Mouse (Mus musculus): Measurements from ENCODE around the gene 2010109A12Rik.
A peak's percentile ranks its signal among the peaks of the same experiment; 100 is the strongest.

2010109A12Rik gene

GRCm38 (mm10) chr5:93206109-93207005 lies at the start of gene 2010109A12Rik, which contains the start of gene Ccni:
Gene 2010109A12Rik (plus strand): TSS chr5:93206518.
Gene Ccni (minus strand): TSS chr5:93206495.
- DNase-seq = peak; percentile 97

DNA sequence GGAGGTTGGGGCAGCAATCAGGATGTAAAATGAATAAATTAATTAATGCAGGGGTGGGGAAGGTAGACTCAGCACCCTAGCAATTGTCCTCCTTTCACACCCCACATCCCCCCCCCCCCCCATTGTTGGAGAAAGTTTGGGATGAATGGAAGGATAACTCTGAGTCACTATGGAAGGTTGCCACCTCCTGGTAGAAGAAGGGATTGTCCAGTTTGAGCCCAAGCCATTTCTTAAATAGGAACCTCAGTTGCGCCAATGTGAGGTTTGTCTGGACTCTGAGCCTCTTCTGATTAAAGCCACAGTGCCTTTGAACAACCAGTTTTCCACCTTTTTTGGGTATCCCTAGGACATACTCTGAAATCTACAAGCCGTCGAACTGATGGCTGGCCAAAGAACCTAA lies 42.8 kb upstream of the 2010109A12Rik start:
- peak; percentile 80 to 82 for DNase-seq

DNA sequence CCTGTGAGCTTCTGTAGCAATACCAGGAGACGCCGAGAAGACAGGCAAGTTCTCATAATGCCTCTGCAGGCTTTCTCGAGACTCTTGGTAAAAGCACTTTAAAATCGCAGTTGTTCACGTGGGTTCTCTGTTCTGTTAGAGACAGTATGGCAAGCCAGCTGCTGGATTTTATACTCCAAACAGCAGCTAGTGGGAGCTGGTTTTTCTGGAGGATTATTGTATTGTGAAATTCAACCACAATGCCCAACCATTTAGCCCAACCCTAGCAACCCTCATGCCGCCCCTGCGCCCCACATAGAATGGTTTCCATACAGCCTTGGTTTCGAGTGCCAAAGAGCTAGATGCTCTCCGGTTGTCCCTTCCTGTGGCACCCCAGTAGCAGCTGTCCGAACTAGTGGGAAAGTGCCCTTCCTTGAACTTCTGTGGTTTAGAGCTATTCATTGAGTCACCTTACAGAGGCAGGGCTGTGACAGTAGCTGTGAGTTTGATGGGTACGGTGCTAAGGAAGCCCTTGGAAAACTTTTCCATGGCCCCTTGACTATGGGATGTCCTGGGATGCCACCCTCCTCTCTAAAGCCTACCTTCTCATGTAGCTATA lies 38.3 kb upstream of the 2010109A12Rik start:
- no peak for DNase-seq

GRCm38 (mm10) chr5:93168654-93169053 lies 37.7 kb upstream of the 2010109A12Rik start:
- DNase-seq = no peak

- no peak for DNase-seq
These were observed 34.9 kb upstream of the 2010109A12Rik start for GRCm38 (mm10) chr5:93171420-93171819.

DNA sequence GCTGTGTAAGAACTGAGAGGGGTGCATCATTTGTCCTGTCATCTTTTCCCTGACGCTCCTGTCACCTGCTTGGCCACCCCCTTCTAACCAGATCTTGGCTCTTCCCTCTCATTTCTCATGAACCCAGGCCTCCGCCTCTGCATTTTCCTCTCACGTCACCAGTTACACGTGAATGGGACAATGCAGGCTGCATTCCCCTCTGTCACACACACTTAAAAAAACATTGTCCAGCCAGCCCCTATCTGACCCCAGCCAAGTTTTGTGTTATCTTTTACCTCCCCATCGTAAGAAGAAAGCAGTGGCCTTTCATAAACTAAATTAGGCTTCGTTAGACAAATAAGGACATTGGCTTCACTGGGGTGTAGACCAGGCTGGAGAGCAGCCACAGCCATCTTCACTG lies 33.8 kb upstream of the 2010109A12Rik start:
- no peak for DNase-seq

DNA sequence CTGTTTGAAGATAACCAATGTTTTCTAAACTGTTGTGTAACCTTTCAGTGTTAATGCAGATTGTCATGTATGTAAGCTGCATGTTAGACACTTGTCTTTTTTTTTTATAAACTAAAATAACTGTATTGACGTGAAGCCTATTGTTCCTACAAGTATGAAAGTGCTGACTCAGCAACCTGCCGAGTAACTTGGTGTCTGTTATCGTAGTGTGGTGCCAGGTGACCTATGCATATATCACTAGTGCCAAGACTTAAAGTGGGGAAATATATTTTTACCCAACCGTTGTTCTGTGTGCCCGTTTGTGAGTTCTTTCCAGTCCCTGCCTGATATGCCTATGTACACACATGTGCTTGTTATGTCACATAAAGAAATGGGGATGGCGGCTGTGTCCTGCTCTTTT lies 31.6 kb upstream of the 2010109A12Rik start:
- DNase-seq = no peak

DNA sequence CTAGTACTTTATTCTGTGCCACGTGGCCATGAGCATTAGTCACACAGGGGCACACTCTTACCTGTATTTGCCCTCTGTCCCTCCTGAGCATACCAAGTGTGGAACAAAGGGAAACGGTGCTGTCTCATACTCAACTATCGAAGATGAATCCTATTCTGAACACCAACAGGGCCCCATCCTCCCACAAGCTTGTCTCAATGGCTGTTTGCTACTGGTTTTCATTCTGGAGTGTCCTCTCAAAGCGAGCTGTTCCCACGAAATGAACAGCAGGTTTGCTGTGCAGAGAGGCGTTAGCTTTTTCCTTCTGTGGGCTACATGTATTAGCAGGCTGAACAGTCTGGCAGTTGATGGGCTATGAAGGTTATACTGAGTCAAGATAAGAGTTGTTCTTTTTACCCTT lies 27.7 kb upstream of the 2010109A12Rik start:
- no peak for DNase-seq

GRCm38 (mm10) chr5:93180252-93180651 lies 26.1 kb upstream of the 2010109A12Rik start:
- peak in 1 of 2 experiments; percentile 40 for DNase-seq

- DNase-seq = no peak
These were observed 23.0 kb upstream of the 2010109A12Rik start for GRCm38 (mm10) chr5:93183311-93183710.

- no peak for DNase-seq
These were observed 21.8 kb upstream of the 2010109A12Rik start for GRCm38 (mm10) chr5:93184548-93184947.

GRCm38 (mm10) chr5:93189607-93190006 lies 16.7 kb upstream of the 2010109A12Rik start:
- peak; percentile 36 to 43 for DNase-seq

DNA sequence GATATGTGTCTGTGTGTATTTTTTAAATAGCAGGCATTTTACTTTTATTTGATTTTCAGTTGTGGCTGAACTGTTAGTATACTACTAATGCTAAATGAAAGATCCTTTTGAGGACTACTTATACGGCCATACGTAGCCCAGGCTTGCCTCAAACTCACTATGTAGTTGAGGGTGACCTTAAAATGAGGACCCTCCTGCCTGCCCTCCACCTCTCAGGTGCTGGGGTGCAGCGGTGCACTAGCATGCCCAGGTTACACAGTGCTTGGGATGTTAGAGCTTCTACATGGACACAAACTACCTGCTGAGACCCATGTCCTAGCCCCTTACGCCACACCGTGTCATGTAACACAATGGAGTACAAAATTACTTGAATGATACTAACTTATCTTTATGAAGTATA lies 15.9 kb upstream of the 2010109A12Rik start:
- no peak for DNase-seq

DNA sequence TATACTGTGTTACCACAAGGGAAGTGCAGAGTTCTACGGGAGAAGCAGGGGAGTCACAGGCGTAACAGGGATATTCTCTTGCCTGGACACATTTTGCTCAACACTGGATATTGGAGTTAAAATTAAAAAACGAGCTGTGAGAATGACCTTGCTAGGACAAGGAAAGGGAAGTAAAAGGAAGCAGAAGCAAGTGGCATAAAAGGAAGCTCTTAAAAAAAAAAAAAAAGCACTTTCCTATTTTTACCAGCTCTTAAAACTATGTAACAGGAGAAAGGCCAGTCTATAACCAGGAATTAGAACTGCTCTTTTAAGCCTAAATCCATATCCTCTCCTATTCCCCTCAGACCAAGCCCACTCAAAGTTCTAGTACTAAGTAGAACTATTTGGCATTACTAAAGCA lies 8.1 kb upstream of the 2010109A12Rik start:
- no peak for DNase-seq

DNA sequence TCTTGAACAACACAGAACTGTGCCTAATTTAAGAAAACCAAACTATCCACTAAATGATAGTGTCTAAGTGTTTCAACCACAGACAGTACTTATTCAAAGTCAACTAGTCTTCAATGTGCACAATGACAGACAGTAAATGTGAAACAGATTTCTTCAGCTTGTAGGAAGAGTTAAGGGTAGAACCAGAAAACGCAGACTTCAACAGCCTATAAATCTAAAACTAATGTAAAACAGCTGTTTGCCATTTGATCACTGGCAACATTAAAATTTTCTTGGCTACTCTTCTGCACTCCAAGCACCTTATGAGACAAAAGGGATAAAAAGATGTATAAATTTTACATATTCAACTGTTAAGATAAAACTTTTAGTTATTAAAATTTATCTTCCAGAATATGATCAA lies 5.1 kb upstream of the 2010109A12Rik start:
- DNase-seq = no peak

DNA sequence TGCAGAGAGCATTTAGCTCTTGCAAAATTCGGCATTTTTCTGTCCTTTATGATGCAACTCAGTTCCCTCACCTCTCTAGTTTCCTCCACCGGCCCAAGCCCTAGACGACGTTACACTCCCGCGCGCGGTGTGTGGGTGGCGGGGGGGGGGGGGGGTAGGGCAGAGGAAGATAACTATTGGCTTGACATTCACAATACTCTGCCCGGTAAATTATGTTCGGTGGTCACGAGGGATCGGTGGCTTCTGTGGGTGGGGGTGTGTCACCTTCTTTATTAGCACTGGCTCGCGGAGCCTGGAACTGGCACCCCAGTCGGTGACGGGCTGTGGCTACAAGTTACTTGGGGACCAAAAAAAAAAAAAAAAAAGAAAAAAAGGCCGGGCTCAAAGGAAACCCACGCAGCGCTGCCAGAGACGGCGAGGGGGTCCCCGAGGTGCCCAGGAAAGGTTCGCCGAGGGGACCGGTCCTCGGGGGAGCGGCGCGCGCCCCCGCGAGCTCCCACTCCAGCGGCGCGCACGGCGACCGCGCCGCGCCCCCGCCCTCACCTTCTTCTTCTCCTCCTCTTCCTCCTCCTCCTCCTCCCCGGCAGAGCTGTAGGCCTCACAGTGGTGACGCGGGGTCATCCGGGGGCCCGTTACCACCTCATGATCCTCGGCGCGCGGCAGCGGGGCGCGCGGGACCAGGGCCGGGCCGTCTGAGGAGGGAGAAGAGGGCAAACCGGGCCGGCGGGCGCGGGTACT lies 778 bp upstream of the 2010109A12Rik start:
- DNase-seq = peak; percentile 69 to 70

- DNase-seq = peak; percentile 73 to 79
These were observed 659 bp downstream of the 2010109A12Rik start for GRCm38 (mm10) chr5:93207006-93207348.

DNA sequence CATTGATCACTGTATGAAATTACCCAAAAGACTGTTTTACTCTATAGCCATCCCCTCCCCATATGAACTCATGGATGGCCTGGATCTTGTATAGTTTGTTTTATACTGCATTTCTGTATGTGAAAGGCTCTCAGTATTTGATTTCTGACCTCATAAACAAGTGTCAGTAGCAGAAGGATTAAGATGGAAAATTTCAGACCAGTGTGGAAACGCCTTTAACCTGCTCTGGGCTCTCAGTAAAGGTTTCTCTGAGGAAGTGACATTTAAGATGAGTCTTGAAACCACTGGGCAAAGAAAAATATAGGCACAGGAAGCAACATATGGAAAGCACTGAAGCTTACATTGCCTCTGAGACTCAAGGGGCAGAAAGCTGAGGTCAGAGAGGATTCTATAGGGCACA lies 1.2 kb downstream of the 2010109A12Rik start:
- no peak for DNase-seq

DNA sequence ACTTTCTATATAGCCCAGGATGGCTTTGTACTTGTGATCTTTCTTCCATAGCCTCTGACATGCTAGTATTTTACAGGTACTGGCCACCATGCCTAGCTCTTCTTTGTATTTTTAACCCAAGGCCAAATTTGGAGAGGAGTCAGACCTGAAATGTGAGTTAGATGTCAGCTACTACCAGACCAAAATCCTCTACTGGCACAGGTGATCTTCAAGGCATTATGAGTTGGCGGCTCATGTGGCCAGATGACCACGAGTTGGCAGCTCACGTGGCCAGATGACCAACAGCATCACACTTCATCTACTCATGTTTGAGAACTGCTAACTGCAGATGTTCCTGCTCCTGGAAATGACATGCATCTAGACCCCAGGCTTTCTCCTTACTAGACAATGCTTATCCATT lies 12.1 kb downstream of the 2010109A12Rik start:
- no peak for DNase-seq

- peak; percentile 79 to 80 for DNase-seq
These were observed 15.3 kb downstream of the 2010109A12Rik start for GRCm38 (mm10) chr5:93221661-93222060.

- DNase-seq = no peak
These were observed 18.2 kb downstream of the 2010109A12Rik start for GRCm38 (mm10) chr5:93224549-93224948.

DNA sequence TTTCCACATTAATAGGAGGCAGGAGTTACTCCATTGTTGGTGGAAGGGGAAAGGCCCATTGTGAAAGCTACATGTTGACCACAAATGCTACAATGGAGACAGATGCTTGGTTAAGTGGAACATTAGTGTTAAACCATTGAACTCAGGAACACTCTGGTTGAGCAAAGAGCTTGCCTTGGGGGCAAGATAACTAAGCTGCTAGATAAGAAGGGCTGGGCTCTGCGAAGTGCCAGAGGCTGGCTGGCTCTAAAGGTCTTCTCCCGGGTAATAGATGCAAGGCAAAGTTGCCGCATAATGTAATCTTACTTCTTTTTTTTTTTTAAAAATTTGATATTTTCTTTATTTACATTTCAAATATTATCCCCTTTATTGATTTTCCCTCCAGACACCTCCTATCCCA lies 20.8 kb downstream of the 2010109A12Rik start:
- no peak for DNase-seq

- no peak for DNase-seq
These were observed 23.2 kb downstream of the 2010109A12Rik start for GRCm38 (mm10) chr5:93229527-93229926.

DNA sequence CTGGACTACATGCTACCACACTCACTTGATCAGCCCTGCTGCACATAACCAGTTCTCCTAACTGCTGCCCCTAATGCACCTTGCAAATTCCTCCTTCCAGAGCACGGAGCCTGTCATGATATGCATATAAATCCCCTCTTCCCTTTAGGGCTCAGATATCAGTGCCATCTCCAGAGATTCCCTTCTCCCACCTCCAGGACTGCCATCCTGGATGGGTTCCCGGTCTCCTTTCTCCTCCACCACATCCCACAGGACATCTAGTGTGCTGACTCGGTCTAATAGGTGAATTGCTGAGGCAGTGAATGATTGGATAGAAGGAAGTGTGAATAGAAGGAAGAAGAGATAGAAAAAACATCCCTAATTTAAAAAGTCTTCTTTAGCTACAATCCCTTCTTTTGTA lies 25.4 kb downstream of the 2010109A12Rik start:
- peak; percentile 52 to 60 for DNase-seq
